Mouse (Mus musculus) liver, embryonic 11.5 days (tissue): Measurements from ENCODE around the gene Ppp6r2. TPM values are rescaled to one million over a fixed set of nuclear protein-coding genes. Genes with fewer than 3 reads are reported as not detected.

Experiments
- ATAC-seq: fragments of 200-750 bp; cut with Nextera tagmentation; replicated peaks from 2 replicates; pipeline ENCODE4 v1.8.0; 2017; ENCODE audit warnings: moderate number of reproducible peaks, mild to moderate bottlenecking, moderate TSS enrichment, moderate library complexity; ENCODE audit not compliant: low FRiP score
- DNase-seq: peaks from one replicate; pipeline ENCODE4 v3.0.0-alpha.2; 2017; ENCODE audit warnings: low spot score
- H3K27ac ChIP-seq: fragments of 300-500 bp; sonication (generic); 2 replicates; pipeline ENCODE4 v1.5.1; 2014; ENCODE audit warnings: mild to moderate bottlenecking, low read depth, low read length, control low read depth
- H3K27me3 ChIP-seq: fragments of 300-500 bp; sonication (generic); replicated peaks from 2 replicates; pipeline ENCODE4 v1.6.1; 2014; ENCODE audit warnings: low read length, mixed read lengths; ENCODE audit not compliant: control insufficient read depth, insufficient read depth
- H3K36me3 ChIP-seq: fragments of 300-500 bp; sonication (generic); 2 replicates; pipeline ENCODE4 v1.6.1; 2014; ENCODE audit warnings: mild to moderate bottlenecking, low read length, moderate library complexity, mixed read lengths; ENCODE audit not compliant: control insufficient read depth, insufficient read depth
- H3K4me1 ChIP-seq: fragments of 300-500 bp; sonication (generic); replicated peaks from 2 replicates; pipeline ENCODE4 v1.6.1; 2014; ENCODE audit warnings: low read length, mixed read lengths; ENCODE audit not compliant: control insufficient read depth, insufficient read depth
- H3K4me2 ChIP-seq: fragments of 300-500 bp; sonication (generic); 2 replicates; pipeline ENCODE4 v1.6.1; 2014; ENCODE audit warnings: mild to moderate bottlenecking, control low read depth, moderate library complexity
- H3K4me3 ChIP-seq: fragments of 300-500 bp; sonication (generic); 2 replicates; pipeline ENCODE4 v1.5.1; 2014; ENCODE audit warnings: low read depth, low read length, control low read depth
- H3K9ac ChIP-seq: fragments of 300-500 bp; sonication (generic); 2 replicates; pipeline ENCODE4 v1.6.1; 2014; ENCODE audit warnings: low read depth, low read length, control low read depth
- H3K9me3 ChIP-seq: fragments of 300-500 bp; sonication (generic); 2 replicates; pipeline ENCODE4 v1.6.1; 2016; ENCODE audit warnings: low read length, inconsistent platforms, mixed read lengths; ENCODE audit not compliant: control insufficient read depth
- WGBS: fragments of 180-500 bp; shearing (Covaris S2); extraction: QIAGEN DNeasy Blood & Tissue Kit; methylation state at CpG from one replicate; pipeline ENCODE4 v1.1.7; 2014; 5-methylcytosine and 5-hydroxymethylcytosine counted together
- polyA plus RNA-seq: library from polyadenylated mRNA; unstranded; fragments of >200 nt; fragmentation: Nextera tagmentation; extraction: Ambion mirVana; gene quantifications from 2 replicates; pipeline ENCODE4 v1.2.1, GENCODE M21; 2014

The Ppp6r2 gene
- polyA plus RNA-seq, 1 experiment from 2014 or later: 25.0 TPM

DNA sequence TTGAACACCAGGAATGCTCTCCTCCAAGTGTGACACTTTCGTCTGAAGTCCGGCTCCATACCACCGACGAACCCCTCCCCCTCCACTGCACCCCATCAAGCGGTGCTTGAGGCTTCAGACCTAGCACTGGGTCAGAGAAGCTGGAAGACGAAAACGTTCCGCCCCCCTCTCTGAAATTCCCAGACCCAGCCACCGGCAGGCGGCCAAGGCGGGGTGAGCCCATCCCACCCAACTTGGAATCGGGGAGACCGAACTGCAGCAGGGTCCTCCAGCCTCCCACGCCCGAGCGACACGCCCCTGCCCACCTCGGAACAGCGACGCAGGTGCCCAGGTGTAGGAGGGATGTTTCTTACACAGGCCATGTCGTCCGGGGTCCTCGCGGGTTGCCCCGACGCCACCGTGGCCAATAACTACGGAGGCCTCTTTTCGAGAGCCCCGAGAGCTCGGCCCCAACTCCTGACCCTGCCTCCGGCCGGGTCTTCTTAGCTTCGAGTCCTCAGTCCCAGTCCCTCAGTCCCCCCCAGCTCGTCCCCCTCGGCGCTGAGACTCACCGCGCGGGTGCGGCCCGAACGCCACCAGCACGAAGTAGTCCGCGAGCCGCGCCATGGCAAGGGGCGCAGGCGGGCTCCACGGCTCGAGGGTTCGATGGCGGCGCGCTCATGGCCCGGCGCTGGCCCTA is 103.3 kb downstream of the Ppp6r2 start:
- ATAC-seq (peak; percentile 16), DNase-seq (no peak)
- H3K36me3 ChIP-seq: no peaks in the 10 kb centered on the region
- peaks cover 23% of the 10 kb centered on the region for H3K4me1 ChIP-seq
- H3K9me3 ChIP-seq: no peaks in the 10 kb centered on the region
- peak overlapping the region; percentile 45 for H3K27ac ChIP-seq
- peak overlapping the region; percentile 88 for H3K4me2 ChIP-seq
- under 1% methylated on average over 58 of the region's 58 CpGs for WGBS
- peak overlapping the region; percentile 98 for H3K4me3 ChIP-seq
- no peaks in the 10 kb centered on the region for H3K27me3 ChIP-seq
- peak overlapping the region; percentile 85 for H3K9ac ChIP-seq

DNA sequence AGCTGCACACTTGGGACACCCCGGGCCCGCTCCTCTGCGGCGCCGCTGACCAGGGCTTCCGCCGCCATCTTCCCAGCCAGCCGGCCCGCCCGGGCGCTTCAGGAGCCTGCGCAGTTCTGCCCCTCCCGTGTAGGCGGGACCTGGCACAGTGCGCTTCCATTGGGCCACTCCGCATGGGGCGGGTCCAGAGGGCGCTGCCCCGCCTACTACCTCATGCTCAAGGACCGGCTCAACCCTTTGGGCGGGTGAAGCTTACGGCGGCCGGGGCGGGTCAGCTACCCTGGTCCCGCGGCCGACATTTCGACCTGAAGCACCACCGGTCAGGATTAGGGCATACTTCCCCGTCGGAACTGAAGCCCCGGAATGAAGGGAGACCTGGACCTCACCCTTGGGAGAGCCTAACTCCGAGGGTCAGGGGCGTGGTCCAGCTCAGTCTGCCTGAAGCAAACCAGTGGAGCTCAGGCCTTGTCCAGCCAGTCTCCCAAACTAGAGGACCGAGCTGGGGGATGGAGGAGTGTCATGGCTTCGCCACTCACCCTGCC is 103.9 kb downstream of the Ppp6r2 start, which contains the start of gene Sbf1:
Gene Sbf1 (minus strand): TSS at position 122 of the 542 bp plus-strand sequence.
- Histone ChIP-seq H3K27me3 (no peaks in the 10 kb centered on the region), H3K36me3 (no peaks in the 10 kb centered on the region), H3K4me3 (peak within 1 kb of the TSS; percentile 98), H3K4me1 (peaks cover 17% of the 10 kb centered on the region), H3K27ac (peak within 1 kb of the TSS; percentile 45), H3K4me2 (peak within 1 kb of the TSS; percentile 88), H3K9ac (peak within 1 kb of the TSS; percentile 85), H3K9me3 (no peaks in the 10 kb centered on the region)
- DNase-seq (peak; percentile 96), ATAC-seq (peak; percentile 99)
- 1% methylated on average over 37 of the region's 37 CpGs for WGBS

DNA sequence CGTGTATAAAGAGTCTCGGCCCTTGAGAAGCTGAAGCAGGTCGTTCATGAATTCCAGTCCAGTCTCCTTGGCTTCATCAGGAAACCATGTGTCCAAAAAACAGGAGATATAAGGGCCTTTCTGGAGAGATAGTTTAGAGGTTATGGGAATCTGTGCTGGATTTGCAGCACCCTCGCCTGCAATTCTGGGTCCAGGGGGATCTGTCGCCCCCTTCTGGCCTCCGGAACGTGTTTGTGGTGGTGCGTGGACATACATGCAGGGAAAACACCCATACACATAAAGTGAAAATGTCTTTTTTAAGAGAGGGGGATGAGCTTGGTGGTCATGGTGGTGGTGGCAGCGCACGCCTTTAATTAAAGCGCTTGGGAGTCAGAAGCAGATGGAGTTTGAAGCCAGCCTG is 104.8 kb downstream of the Ppp6r2 start:
- Histone ChIP-seq H3K4me1 (peaks cover 19% of the 10 kb centered on the region), H3K9ac (no peak overlapping the region), H3K4me3 (no peak overlapping the region), H3K36me3 (no peaks in the 10 kb centered on the region), H3K27me3 (no peaks in the 10 kb centered on the region), H3K9me3 (no peaks in the 10 kb centered on the region), H3K27ac (no peak overlapping the region), H3K4me2 (peak overlapping the region; percentile 88)
- 67% methylated on average over 11 of the region's 11 CpGs for WGBS
- no peak for ATAC-seq
- DNase-seq: no peak

DNA sequence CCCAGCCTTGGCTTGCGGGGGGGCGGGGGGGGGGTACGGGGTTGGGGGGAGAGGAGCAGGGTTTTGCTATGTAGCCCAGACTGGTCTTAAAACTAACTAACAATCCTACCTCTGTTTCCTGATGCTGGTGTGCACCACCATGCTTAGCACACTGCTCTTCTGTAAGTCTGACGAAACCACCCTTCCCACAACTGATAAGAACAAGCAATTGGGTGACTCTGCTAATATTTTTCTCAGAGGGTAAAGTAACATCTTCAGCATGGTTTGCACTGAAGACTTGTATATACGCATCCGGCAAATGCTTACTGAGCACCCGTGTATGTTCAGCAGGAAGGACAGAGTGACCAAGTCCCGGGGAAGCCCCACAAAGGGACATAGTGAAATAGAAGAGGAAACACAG is 109.9 kb downstream of the Ppp6r2 start:
- Histone ChIP-seq H3K27me3 (peaks cover 12% of the 10 kb centered on the region; the same call in 1 of the 2 replicates), H3K9ac (no peak overlapping the region), H3K27ac (no peak overlapping the region), H3K4me2 (peak overlapping the region; percentile 38), H3K9me3 (no peaks in the 10 kb centered on the region), H3K4me3 (no peak overlapping the region), H3K4me1 (peaks cover 7% of the 10 kb centered on the region), H3K36me3 (no peaks in the 10 kb centered on the region)
- DNase-seq: no peak
- WGBS: 53% methylated on average over 8 of the region's 8 CpGs
- peak; percentile 53 for ATAC-seq

DNA sequence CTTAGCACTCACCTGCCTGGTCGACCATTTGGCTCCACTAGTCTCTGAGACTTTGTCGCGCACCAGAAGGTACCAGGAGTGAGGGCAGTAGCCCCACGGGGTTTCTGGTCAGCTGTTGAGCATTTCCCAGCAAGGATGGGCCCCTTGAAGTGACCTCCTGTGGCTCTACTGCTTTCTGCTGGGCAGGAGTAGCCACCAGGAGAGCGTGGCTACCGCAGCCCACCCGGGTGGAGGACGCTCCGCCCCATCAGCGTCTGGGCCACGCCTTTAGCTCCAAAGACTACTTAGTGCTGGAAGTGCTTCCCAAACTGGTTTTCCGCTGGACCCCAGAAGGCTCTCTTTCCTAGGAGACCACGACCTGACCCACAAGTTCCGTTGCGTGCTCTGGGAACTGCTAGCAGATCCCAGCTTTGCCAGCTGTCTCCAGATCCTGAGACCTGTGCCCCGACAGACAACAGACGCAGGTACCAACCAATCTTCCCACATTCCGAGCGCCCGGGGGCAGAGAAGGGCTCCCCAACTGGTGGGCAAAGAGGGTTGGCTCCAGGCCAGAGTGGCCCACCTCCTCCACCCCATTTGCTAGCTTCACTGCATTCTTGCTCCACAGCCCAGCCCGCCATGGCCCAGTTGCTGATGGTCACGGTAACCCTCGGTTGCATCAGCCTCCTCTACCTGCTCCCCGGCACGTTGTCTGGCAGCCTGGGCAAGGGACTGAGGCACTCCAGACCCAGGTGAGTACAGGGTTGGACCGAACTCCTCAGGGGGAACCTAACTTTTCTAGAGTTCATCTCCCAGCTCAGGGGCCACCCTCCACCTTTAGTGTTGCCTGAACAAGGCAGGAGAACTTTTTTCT is 111.5 kb downstream of the Ppp6r2 start, which contains the start of gene Adm2:
Gene Adm2 (plus strand): TSS at position 51 of the 853 bp plus-strand sequence.
- peaks cover 12% of the 10 kb centered on the region; the same call in 1 of the 2 replicates for H3K27me3 ChIP-seq
- H3K27ac ChIP-seq: no peak within 1 kb of the TSS; the same call in 1 of the 2 replicates
- H3K4me3 ChIP-seq: peak within 1 kb of the TSS; percentile 53
- peaks cover 7% of the 10 kb centered on the region for H3K4me1 ChIP-seq
- DNase-seq: no peak
- no peaks in the 10 kb centered on the region for H3K9me3 ChIP-seq
- peak within 1 kb of the TSS; percentile 68 for H3K4me2 ChIP-seq
- WGBS: 7% methylated on average over 26 of the region's 26 CpGs
- H3K9ac ChIP-seq: peak within 1 kb of the TSS; percentile 71
- no peaks in the 10 kb centered on the region for H3K36me3 ChIP-seq
- peak; percentile 63 for ATAC-seq

DNA sequence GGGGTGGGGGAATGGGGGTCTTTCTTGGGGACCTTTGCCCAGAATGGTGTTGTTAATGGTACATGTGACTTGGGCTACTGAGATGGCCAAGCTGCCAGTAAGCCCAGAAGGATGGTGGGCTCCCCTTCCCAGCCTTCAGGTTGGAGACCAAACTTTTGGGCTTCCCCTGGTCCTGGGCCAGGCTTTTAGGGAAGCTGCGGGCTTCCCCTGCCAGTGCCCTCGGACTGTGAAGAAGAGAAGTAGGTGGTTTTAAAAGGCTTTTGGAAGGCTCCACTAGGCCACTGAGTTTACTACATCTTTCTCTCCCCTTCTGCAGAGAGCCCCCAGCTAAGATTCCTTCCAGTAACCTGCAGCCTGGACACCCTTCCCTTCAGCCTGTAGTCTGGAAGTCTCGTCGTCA is 112.3 kb downstream of the Ppp6r2 start:
- Histone ChIP-seq H3K4me2 (peak overlapping the region; percentile 68), H3K4me3 (peak overlapping the region; percentile 53), H3K27ac (no peak overlapping the region), H3K9me3 (no peaks in the 10 kb centered on the region), H3K4me1 (peaks cover 7% of the 10 kb centered on the region), H3K36me3 (no peaks in the 10 kb centered on the region), H3K9ac (peak overlapping the region; percentile 71; the same call in 1 of the 2 replicates), H3K27me3 (peaks cover 12% of the 10 kb centered on the region; the same call in 1 of the 2 replicates)
- WGBS: 73% methylated on average over 4 of the region's 4 CpGs
- ATAC-seq (no peak), DNase-seq (no peak)

DNA sequence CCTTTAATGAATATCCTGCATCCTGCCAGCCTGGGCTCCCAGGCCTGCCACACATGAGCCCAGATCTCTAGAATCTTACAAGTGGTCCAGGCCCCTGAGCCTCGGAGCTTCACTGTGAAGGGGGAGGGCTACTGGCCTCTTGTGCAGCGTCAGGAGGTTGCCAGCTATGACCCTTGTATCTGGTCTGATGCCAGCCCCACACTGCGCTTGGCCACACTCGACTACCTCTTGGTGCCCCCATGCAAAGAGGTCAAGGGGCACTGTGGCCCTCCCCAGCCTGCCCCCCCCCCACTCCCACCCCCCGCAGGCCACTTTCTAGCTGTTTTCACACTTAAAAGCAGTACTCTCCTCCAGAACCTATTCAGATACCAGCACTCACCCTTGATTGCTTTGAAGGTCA is 115.1 kb downstream of the Ppp6r2 start:
- peaks cover 12% of the 10 kb centered on the region; the same call in 1 of the 2 replicates for H3K27me3 ChIP-seq
- peaks cover 4% of the 10 kb centered on the region; the same call in 1 of the 2 replicates for H3K4me1 ChIP-seq
- no peak overlapping the region for H3K27ac ChIP-seq
- H3K4me2 ChIP-seq: no peak overlapping the region
- no peak overlapping the region for H3K4me3 ChIP-seq
- no peaks in the 10 kb centered on the region for H3K9me3 ChIP-seq
- DNase-seq (no peak), ATAC-seq (no peak)
- no peaks in the 10 kb centered on the region for H3K36me3 ChIP-seq
- 66% methylated on average over 5 of the region's 5 CpGs for WGBS
- no peak overlapping the region for H3K9ac ChIP-seq

DNA sequence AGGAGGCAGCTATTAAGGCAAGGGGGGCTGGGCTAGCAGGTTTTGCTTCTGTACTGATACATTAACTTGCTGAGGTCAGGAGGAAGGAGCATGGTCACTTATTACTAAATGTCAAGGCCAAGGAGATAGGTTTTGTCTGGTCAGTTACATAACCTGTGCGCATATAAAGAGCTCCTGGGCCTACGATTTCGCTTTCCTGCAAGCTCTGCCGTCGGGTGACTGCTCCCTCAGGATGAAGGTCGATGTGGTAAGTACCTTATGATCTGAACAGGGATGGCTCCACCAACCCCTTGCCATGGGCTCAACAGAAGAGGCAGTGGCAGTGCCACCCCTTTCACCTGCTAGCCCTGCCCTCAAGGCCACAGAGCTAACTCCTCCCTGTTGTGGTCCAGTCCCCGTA is 122.9 kb downstream of the Ppp6r2 start, which contains the start of gene Miox:
Gene Miox (plus strand): TSS at position 128 of the 400 bp plus-strand sequence.
- ATAC-seq (no peak), DNase-seq (no peak)
- Histone ChIP-seq H3K36me3 (no peaks in the 10 kb centered on the region), H3K27me3 (no peaks in the 10 kb centered on the region), H3K9me3 (no peaks in the 10 kb centered on the region), H3K4me2 (no peak within 1 kb of the TSS), H3K4me1 (no peaks in the 10 kb centered on the region), H3K4me3 (no peak within 1 kb of the TSS), H3K27ac (no peak within 1 kb of the TSS), H3K9ac (no peak within 1 kb of the TSS)
- 88% methylated on average over 7 of the region's 7 CpGs for WGBS
